Mouse (Mus musculus) lung, postnatal 25 days (tissue): ENCODE results near the gene Dtymk.
"Not testable (repeated sequence)": the region's sequence is repeated elsewhere in the genome, so short reads cannot be mapped to it uniquely, and the experiment has no call there.

Source experiments
- DNase-seq: peaks from one replicate; pipeline ENCODE4 v3.0.0; 2022; ENCODE audit warnings: low spot score

The Dtymk gene

GRCm38 (mm10) chr1:93801741-93802238 is at the start of gene Dtymk:
TSS of gene Dtymk (minus strand) at chr1:93801934.
- DNase-seq, result peak; percentile 96

GRCm38 (mm10) chr1:93845766-93846366 is 44.1 kb upstream of the Dtymk start:
- not testable (repeated sequence) for DNase-seq

- DNase-seq, result not testable (repeated sequence)
These were observed 36.8 kb upstream of the Dtymk start for GRCm38 (mm10) chr1:93838569-93838968.

- peak; percentile 17 for DNase-seq
These were observed 35.6 kb upstream of the Dtymk start for GRCm38 (mm10) chr1:93837335-93837734.

GRCm38 (mm10) chr1:93836532-93836913 is 34.8 kb upstream of the Dtymk start:
- no peak for DNase-seq

- DNase-seq, result no peak
These were observed 34.3 kb upstream of the Dtymk start for GRCm38 (mm10) chr1:93835876-93836531.

- no peak for DNase-seq
These were observed 33.5 kb upstream of the Dtymk start for GRCm38 (mm10) chr1:93835211-93835610.

GRCm38 (mm10) chr1:93834671-93835150 is 33.0 kb upstream of the Dtymk start:
- DNase-seq, result no peak

GRCm38 (mm10) chr1:93832754-93833360 is 31.1 kb upstream of the Dtymk start:
- not testable (repeated sequence) for DNase-seq

- DNase-seq, result no peak
These were observed 24.8 kb upstream of the Dtymk start for GRCm38 (mm10) chr1:93826540-93826835.

- no peak for DNase-seq
These were observed 24.2 kb upstream of the Dtymk start for GRCm38 (mm10) chr1:93825771-93826539.

- DNase-seq, result peak; percentile 96
These were observed 23.5 kb upstream of the Dtymk start for GRCm38 (mm10) chr1:93825105-93825674.

- no peak for DNase-seq
These were observed 22.9 kb upstream of the Dtymk start, which contains the start of gene D2hgdh for GRCm38 (mm10) chr1:93824609-93825008. TSS of gene D2hgdh (plus strand) at chr1:93824909.

GRCm38 (mm10) chr1:93823796-93824495 is 22.2 kb upstream of the Dtymk start:
- DNase-seq, result no peak

- DNase-seq, result no peak
These were observed 17.0 kb upstream of the Dtymk start for GRCm38 (mm10) chr1:93818722-93819121.

GRCm38 (mm10) chr1:93817823-93818532 is 16.2 kb upstream of the Dtymk start:
- DNase-seq, result no peak

- DNase-seq, result no peak
These were observed 9.8 kb upstream of the Dtymk start for GRCm38 (mm10) chr1:93811495-93812039.

GRCm38 (mm10) chr1:93810011-93810410 is 8.3 kb upstream of the Dtymk start:
- DNase-seq, result no peak

GRCm38 (mm10) chr1:93808871-93809270 is 7.1 kb upstream of the Dtymk start:
- no peak for DNase-seq

GRCm38 (mm10) chr1:93805221-93805951 is 3.7 kb upstream of the Dtymk start:
- DNase-seq, result no peak
